Mouse (Mus musculus) urinary bladder, postnatal 4 days (tissue): ENCODE results near the gene Kcnk1.

ENCODE experiments used
- DNase-seq, 2 experiments: peaks; one replicate each; pipeline ENCODE4 v3.0.0; 2021 to 2022; ENCODE audit warnings: low spot score in 2 of 2

Gene Kcnk1

DNA sequence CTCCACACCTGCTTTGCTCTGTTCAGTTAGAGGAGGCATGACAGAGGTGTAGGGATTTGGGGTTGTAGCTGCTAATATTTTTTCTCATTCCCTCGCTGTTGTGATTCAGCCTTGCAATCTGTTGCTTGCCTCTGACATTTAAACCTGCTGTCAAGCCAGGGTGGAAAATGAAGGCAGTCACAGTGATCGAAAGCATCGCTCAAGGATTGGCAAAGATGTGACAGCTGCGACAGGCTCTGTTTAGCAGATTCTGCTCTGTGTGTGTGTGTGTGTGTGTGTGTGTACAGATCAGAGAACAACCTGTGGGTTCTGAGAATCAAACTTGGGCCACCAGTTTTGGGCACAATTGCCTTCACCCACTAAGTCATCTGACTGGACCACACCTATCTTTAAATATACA is 50.8 kb downstream of the Kcnk1 start:
- DNase-seq, result no peak

GRCm38 (mm10) chr8:126053911-126054310 is 58.9 kb downstream of the Kcnk1 start:
- DNase-seq, result no peak

DNA sequence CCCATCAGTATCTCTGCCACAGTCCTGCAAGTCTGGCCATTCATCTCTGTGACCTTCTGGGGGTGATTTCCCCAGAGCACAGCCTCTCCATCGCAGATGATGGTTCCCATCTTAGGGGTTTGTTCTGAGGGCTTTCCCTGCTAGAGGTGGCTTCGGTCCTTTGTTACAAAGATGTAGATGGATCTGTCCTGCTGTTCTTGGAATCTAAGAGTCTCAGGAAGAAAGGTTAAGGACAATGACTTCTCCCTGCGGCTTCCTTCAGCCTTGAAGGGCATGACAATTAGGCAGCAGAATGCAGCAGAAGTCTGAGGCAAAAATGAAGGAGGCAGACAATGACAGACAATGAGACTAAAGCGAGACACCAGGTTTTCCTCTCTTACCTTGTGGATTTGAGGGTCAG is 63.9 kb downstream of the Kcnk1 start:
- DNase-seq, result no peak

GRCm38 (mm10) chr8:126062844-126063243 is 67.9 kb downstream of the Kcnk1 start:
- DNase-seq, result no peak

GRCm38 (mm10) chr8:126063832-126064409 is 69.0 kb downstream of the Kcnk1 start:
- no peak for DNase-seq

DNA sequence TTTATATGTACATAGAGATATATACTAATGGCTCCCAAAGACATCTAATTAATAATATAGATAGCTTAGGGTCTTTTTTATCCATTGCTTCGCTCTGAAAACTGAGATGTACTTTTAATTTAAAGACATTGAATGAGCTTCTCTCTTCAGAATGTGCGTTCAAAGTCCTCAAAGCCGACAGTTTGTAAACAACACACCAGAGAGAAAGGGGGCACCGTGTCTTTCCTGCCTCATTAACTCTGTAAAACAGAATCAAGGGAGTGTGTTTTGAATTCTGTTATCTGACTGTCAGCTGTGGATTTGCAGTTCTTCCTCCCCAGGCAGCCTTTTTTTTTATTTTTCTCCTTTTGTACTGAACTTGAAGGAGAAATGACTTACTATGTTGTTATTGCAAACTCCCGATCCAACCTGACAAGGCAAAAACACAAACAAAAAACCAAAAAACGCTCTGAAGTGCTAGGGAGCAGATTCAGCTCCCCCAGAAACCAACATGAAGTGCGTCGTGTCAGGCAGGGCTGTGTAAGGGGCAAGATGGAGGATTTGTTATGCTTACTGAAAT is 69.7 kb downstream of the Kcnk1 start:
- no peak for DNase-seq

DNA sequence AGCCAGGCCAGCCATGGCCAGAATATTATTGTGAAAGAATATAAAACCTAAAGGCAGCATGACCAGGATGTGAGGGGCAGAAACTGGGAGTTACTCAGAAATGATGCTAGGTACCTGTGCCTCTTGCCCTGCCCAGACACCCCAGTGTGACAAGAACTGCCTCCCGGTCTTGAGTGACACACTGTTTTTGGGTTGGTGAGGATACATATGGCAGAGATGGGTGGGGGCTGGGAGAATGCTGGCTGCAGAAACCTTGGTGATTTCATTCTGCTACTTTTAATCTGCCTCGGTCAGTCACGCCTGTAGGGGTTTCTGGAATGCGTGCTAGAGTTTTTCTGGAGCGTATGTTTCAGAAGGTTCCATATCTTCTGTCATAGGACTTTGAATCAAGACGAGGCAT is 72.3 kb downstream of the Kcnk1 start:
- DNase-seq, result no peak

DNA sequence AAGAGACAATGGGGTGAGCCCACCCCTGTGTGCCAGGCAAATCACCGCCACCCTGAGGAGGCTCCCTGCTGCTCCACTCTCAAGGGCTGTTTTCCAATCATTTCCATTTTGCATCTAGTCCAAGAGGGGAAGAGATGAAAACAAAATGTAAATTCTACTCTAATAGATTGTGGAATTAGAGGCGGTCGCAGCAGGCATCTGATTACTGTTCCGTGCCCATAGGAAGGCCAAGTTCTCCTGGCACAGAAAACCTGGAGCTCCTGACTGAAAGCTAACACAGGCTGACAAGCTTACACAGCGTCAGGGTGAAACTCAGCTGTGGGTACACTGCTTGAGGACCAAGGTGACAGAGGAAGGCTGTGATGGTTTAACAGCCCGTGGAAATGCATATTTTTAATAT is 73.2 kb downstream of the Kcnk1 start:
- DNase-seq, result peak in 1 of 2 experiments; percentile 46

DNA sequence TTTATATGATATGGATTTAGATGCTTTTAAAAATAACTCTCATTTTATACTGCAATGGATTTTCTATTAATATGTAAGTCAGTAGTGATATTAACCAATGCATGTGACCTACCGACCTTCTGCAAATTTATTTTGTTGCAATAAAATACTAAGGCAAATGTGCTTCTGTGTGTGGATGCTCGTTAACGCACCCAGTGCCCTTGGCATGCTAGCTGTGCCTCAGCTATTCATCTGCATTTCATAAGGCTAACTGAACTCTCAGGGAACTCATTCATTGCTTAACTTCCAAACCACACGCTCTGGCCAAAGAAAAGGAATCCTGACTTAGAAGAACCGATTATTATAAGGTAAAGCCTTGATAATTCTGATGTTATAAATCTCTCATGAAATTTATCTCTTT is 77.7 kb downstream of the Kcnk1 start:
- no peak for DNase-seq

- peak in 1 of 2 experiments; percentile 46 for DNase-seq
Observed at GRCm38 (mm10) chr8:126073141-126073740, 78.3 kb downstream of the Kcnk1 start.

DNA sequence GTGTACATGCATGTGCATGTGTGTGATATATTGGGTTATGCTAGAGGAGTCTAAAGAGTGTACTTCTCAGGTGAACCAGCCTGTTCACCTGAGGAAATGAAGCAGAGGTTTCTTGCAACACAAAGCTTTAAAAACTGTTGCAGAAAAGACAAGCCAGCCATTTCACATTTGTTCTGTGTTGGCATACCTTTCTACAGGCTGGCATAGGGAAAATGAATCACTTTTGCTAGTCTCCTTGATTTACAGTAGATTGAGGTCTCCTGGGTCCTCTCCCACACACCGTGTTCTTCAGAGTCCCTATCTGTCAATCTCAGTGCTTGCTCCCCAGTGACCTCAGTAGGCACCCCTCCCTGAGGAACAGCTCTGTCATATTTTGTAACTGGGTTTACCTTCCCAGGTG is 79.1 kb downstream of the Kcnk1 start:
- DNase-seq, result peak in 1 of 2 experiments; percentile 12

GRCm38 (mm10) chr8:126075400-126075799 is 80.4 kb downstream of the Kcnk1 start:
- DNase-seq, result peak; percentile 38 to 83
